In genomic region chr3:35482296-35482695, GRCm38 (mm10) we compare ENCODE assay signal across 9 mouse cellular contexts.
DNase-seq lines count a peak whose midpoint lies in the region; ATAC-seq lines count a peak whose summit lies in the region.
"Had no signal": no experiment of that assay in that cellular context is flagged by ENCODE, and none has a peak within 500 bp of the region (broad histone marks: within the 10 kb centered on the region; RNA-seq: fewer than 3 reads in every experiment).

No protein-coding gene starts in this region.

- H3K27ac ChIP-seq in heart, embryonic 14.5 days (replicated peaks in 1 of 2; ENCODE audit: control insufficient read depth in 1 of 2, insufficient read depth in 1 of 2, low read depth in 2 of 2, low read length in 2 of 2) = no peak overlapping the region
- H3K27ac ChIP-seq in midbrain, embryonic 10.5 days (replicated peaks) = peak overlapping the region; percentile 82
- H3K27ac ChIP-seq in stomach, embryonic 16.5 days (ENCODE audit: low read length) = no peak overlapping the region

- ATAC-seq in heart, embryonic 14.5 days (ENCODE audit: insufficient number of reproducible peaks, insufficient read depth, low FRiP score, low read depth) = no peak
- no peak for ATAC-seq in stomach, embryonic 16.5 days (ENCODE audit: insufficient read depth, low FRiP score)

- H3K9ac ChIP-seq in heart, embryonic 14.5 days (ENCODE audit: low read length) = no peak overlapping the region
- no peak overlapping the region for H3K9ac ChIP-seq in stomach, embryonic 16.5 days (ENCODE audit: low read length)

- peak overlapping the region; percentile 18 to 22; a peak in 2 of 4 replicates for H3K4me3 ChIP-seq in heart, embryonic 14.5 days (ENCODE audit: control insufficient read depth in 1 of 2, insufficient read depth in 1 of 2, low read depth in 1 of 2, low read length in 2 of 2)
- peak overlapping the region; percentile 27 for H3K4me3 ChIP-seq in midbrain, embryonic 10.5 days
- no peak overlapping the region for H3K4me3 ChIP-seq in stomach, embryonic 16.5 days (replicated peaks; ENCODE audit: low read length)
- H3K4me3 ChIP-seq: myocyte had no signal

- peaks cover 0 to 17% of the 10 kb centered on the region in 2 experiments; a peak in 2 of 4 replicates for H3K4me1 ChIP-seq in heart, embryonic 14.5 days (ENCODE audit: control insufficient read depth in 2 of 2, insufficient read depth in 2 of 2, low read length in 2 of 2)
- H3K4me1 ChIP-seq in midbrain, embryonic 10.5 days = peaks cover 25% of the 10 kb centered on the region
- H3K4me1 ChIP-seq in stomach, embryonic 16.5 days (ENCODE audit: control insufficient read depth, insufficient read depth, low read length) = no peaks in the 10 kb centered on the region

- H3K27me3 ChIP-seq in heart, embryonic 14.5 days (ENCODE audit: control insufficient read depth, insufficient read depth, low read length) = peaks cover 5% of the 10 kb centered on the region
- no peaks in the 10 kb centered on the region for H3K27me3 ChIP-seq in midbrain, embryonic 10.5 days (ENCODE audit: low read depth, poor library complexity, severe bottlenecking)
- no peaks in the 10 kb centered on the region; the same call in 1 of the 2 replicates for H3K27me3 ChIP-seq in stomach, embryonic 16.5 days (ENCODE audit: control insufficient read depth, insufficient read depth, low read length)

- H3K36me3 ChIP-seq in heart, embryonic 14.5 days (ENCODE audit: control insufficient read depth, insufficient read depth, low read length) = no peaks in the 10 kb centered on the region
- H3K36me3 ChIP-seq in midbrain, embryonic 10.5 days = no peaks in the 10 kb centered on the region
- H3K36me3 ChIP-seq in stomach, embryonic 16.5 days (ENCODE audit: control insufficient read depth, insufficient read depth, low read length) = no peaks in the 10 kb centered on the region

- DNase-seq in adrenal gland, adult (ENCODE audit: inconsistent age in 2 of 2, low spot score in 1 of 2) = peak; percentile 15 to 75
- DNase-seq in adrenal gland, adult 8-10 months = no peak
- peak; percentile 84 for DNase-seq in ZHBTc4 (ENCODE audit: low read depth, low spot score)
- DNase-seq in embryo, embryonic 10.5 days (ENCODE audit: low spot score) = peak; percentile 91
- DNase-seq in layer of hippocampus, adult 9-11 months = peak; percentile 53
- peak; percentile 72 for DNase-seq in midbrain, embryonic 10.5 days (ENCODE audit: low spot score)

- WGBS in heart, embryonic 14.5 days = 6% methylated on average over 6 of the region's 6 CpGs
- 4% methylated on average over 6 of the region's 6 CpGs for WGBS in midbrain, embryonic 10.5 days
- 6% methylated on average over 6 of the region's 6 CpGs for WGBS in stomach, embryonic 16.5 days

- peak overlapping the region; percentile 64 for H3K4me2 ChIP-seq in heart, embryonic 14.5 days (ENCODE audit: low read length)
- H3K4me2 ChIP-seq in stomach, embryonic 16.5 days (ENCODE audit: low read depth, low read length) = peak overlapping the region; percentile 31; the same call in 1 of the 2 replicates

- no peaks in the 10 kb centered on the region for H3K9me3 ChIP-seq in heart, embryonic 14.5 days (ENCODE audit: control insufficient read depth, low read length)
- no peaks in the 10 kb centered on the region for H3K9me3 ChIP-seq in midbrain, embryonic 10.5 days (replicated peaks)
- H3K9me3 ChIP-seq in stomach, embryonic 16.5 days (replicated peaks; ENCODE audit: control insufficient read depth, low read length) = no peaks in the 10 kb centered on the region
